Mouse (Mus musculus) megakaryocyte, embryonic 14.5 days (primary cell): ENCODE data around the gene Ankrd39. TPM values are rescaled to one million over a fixed set of nuclear protein-coding genes. Genes with fewer than 3 reads are reported as not detected.
A peak's percentile ranks its signal among the peaks of the same experiment; 100 is the strongest.

ENCODE experiments used
- H3K27me3 ChIP-seq: replicated peaks from 2 replicates; pipeline ENCODE3; 2012; ENCODE audit warnings: inconsistent platforms
- H3K36me3 ChIP-seq: replicated peaks from 2 replicates; pipeline ENCODE3; 2012; ENCODE audit warnings: low read length, inconsistent platforms, mixed read lengths
- H3K4me1 ChIP-seq: 2 replicates; pipeline ENCODE4 v1.6.1; 2012; ENCODE audit warnings: inconsistent platforms
- H3K4me3 ChIP-seq: replicated peaks from 2 replicates; pipeline ENCODE3; 2012; ENCODE audit warnings: moderate library complexity, mild to moderate bottlenecking, inconsistent platforms
- H3K9me3 ChIP-seq: 2 replicates; pipeline ENCODE4 v1.6.1; 2012; ENCODE audit warnings: inconsistent platforms
- FLI1 ChIP-seq: IDR thresholded peaks from 2 replicates; pipeline ENCODE4 v1.6.1; 2012; ENCODE audit warnings: low read length, inconsistent platforms, mixed read lengths
- GATA1 ChIP-seq: IDR thresholded peaks from 3 replicates; pipeline ENCODE4 v1.6.1; 2012; ENCODE audit warnings: mixed read lengths, low read length, inconsistent platforms, borderline replicate concordance
- polyA plus RNA-seq: library from polyadenylated mRNA; stranded (reverse); fragments of >175 nt; gene quantifications from 2 replicates; pipeline ENCODE4 v1.2.3, GENCODE M21; 2012; ENCODE audit warnings: low replicate concordance; ENCODE audit not compliant: insufficient read depth

Gene Ankrd39
- 7.9 and 10.2 TPM in 2 replicates for polyA plus RNA-seq

GRCm38 (mm10) chr1:36546888-36547471, at the start of gene Ankrd39:
Gene Ankrd39 (minus strand): TSS chr1:36547445.
- Histone ChIP-seq H3K4me3 (peak within 1 kb of the TSS; percentile 98), H3K4me1 (peaks cover 20% of the 10 kb centered on the region), H3K9me3 (no peaks in the 10 kb centered on the region), H3K36me3 (peaks cover 42% of the 10 kb centered on the region), H3K27me3 (peaks cover 30% of the 10 kb centered on the region)
- no peak for TF ChIP-seq GATA1
- no peak for TF ChIP-seq FLI1

- Histone ChIP-seq H3K36me3 (no peaks in the 10 kb centered on the region), H3K9me3 (no peaks in the 10 kb centered on the region), H3K4me3 (no peak overlapping the region), H3K27me3 (peaks cover 65% of the 10 kb centered on the region), H3K4me1 (peaks cover 29% of the 10 kb centered on the region)
- TF ChIP-seq GATA1 (no peak), FLI1 (no peak)
Observed at GRCm38 (mm10) chr1:36596114-36596513, 48.9 kb upstream of the Ankrd39 start.

DNA sequence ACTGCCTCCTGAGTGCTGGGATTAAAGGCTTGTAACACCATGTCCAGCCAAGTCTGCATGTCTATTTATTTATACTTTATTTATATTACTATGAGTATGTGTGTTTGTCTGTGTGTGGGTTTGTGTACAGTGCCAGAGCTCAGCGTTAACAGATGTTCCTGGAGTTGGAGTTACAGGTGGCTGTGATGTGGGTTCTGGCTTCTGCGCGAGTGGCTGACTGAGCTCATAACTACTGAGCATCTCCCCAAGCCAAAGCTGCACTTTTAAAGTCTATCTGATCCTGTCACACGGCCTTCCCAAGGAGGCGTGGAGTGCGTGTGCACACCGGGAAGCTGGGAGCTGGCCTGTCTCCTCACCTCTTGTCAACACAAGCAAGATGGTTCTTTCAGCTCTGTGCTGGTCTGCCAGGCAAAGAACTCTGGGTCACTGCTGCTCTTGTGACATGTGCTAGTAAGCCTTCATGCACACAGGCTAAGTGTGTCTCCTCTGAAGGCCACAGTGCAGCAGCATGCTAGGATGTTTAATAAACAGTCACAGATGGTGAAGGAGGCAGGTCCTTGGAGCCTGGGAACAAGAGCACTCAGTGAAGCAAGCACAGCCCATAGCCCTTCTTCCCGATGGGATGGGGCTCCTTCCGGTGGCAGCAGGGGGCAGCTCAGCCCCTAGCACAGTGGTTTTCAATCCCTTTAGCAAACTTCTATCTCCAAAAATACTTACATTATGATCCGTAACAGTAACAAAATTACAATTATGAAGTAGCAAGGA, 48.1 kb upstream of the Ankrd39 start:
- H3K9me3 ChIP-seq, result no peaks in the 10 kb centered on the region
- peaks cover 66% of the 10 kb centered on the region for H3K27me3 ChIP-seq
- no peak overlapping the region for H3K4me3 ChIP-seq
- H3K4me1 ChIP-seq, result peaks cover 32% of the 10 kb centered on the region
- no peaks in the 10 kb centered on the region for H3K36me3 ChIP-seq
- TF ChIP-seq GATA1 (no peak), FLI1 (no peak)

DNA sequence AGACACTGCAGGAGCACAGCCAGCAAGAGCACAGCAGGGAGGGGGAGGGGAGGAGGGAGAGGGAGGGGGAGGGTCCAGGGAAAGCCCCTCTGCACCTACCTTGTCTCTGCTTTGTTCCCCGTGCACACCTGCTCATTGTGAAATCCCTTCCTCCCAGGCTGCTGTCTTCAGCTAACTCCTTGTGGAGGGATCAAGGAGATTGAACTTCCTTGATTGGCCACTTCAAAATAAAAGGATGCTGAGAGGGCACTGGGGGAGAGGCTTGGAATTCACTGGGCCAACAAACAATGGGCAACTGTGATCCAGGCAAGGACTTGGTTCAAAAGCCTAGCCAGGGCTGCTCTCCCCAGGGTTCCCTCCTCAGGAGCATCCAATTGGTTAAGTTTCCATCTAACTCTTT, 45.9 kb upstream of the Ankrd39 start:
- Histone ChIP-seq H3K27me3 (peaks cover 69% of the 10 kb centered on the region), H3K4me3 (no peak overlapping the region), H3K36me3 (no peaks in the 10 kb centered on the region), H3K4me1 (peaks cover 42% of the 10 kb centered on the region), H3K9me3 (no peaks in the 10 kb centered on the region)
- no peak for TF ChIP-seq GATA1
- TF ChIP-seq FLI1, result no peak

DNA sequence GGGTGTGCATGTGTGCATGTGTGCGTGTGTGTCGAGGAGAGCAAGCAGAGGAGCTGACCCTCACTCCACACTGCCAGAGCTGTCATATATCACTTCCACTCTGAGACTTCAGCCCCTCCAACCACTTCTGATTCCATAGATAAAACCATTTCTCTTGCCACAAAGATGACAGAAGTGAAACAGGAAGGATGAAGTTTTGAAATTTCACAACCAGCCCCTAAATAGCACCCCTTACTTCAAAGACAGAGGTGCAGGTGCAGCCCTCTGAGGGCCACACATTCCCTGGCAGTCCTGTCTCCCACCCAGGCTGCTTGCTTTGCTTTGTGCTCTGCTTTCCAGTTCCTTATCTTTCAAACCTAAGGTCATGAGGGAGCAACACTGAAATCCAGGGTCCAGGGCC, 44.2 kb upstream of the Ankrd39 start:
- H3K27me3 ChIP-seq, result peaks cover 78% of the 10 kb centered on the region
- H3K4me3 ChIP-seq, result peak overlapping the region; percentile 42
- no peak for TF ChIP-seq FLI1
- no peak for TF ChIP-seq GATA1

GRCm38 (mm10) chr1:36590664-36591063, 43.4 kb upstream of the Ankrd39 start:
- Histone ChIP-seq H3K36me3 (no peaks in the 10 kb centered on the region), H3K9me3 (no peaks in the 10 kb centered on the region), H3K4me3 (no peak overlapping the region), H3K4me1 (peaks cover 38% of the 10 kb centered on the region), H3K27me3 (peaks cover 79% of the 10 kb centered on the region)
- TF ChIP-seq GATA1 (no peak), FLI1 (no peak)

More for the DNA sequence above, 44.2 kb upstream of the Ankrd39 start:
- no peaks in the 10 kb centered on the region for H3K36me3 ChIP-seq
- H3K9me3 ChIP-seq, result no peaks in the 10 kb centered on the region
- H3K4me1 ChIP-seq, result peaks cover 42% of the 10 kb centered on the region

- no peak overlapping the region for H3K4me3 ChIP-seq
- no peaks in the 10 kb centered on the region for H3K36me3 ChIP-seq
- peaks cover 35% of the 10 kb centered on the region for H3K4me1 ChIP-seq
- no peak for TF ChIP-seq GATA1
- no peak for TF ChIP-seq FLI1
- peaks cover 75% of the 10 kb centered on the region for H3K27me3 ChIP-seq
- H3K9me3 ChIP-seq, result no peaks in the 10 kb centered on the region
Observed at GRCm38 (mm10) chr1:36589486-36589885, 42.2 kb upstream of the Ankrd39 start.

GRCm38 (mm10) chr1:36588476-36589450, 41.5 kb upstream of the Ankrd39 start:
- TF ChIP-seq GATA1 (no peak), FLI1 (no peak)
- H3K4me1 ChIP-seq, result peaks cover 35% of the 10 kb centered on the region
- H3K27me3 ChIP-seq, result peaks cover 79% of the 10 kb centered on the region
- H3K4me3 ChIP-seq, result no peak overlapping the region
- H3K36me3 ChIP-seq, result no peaks in the 10 kb centered on the region
- H3K9me3 ChIP-seq, result no peaks in the 10 kb centered on the region

GRCm38 (mm10) chr1:36587860-36588259, 40.6 kb upstream of the Ankrd39 start:
- Histone ChIP-seq H3K36me3 (no peaks in the 10 kb centered on the region), H3K4me3 (no peak overlapping the region), H3K4me1 (peaks cover 30% of the 10 kb centered on the region), H3K27me3 (peaks cover 81% of the 10 kb centered on the region), H3K9me3 (no peaks in the 10 kb centered on the region)
- TF ChIP-seq GATA1, result no peak
- no peak for TF ChIP-seq FLI1
